Mouse (Mus musculus): ENCODE results near the gene B4galt1.
A peak's percentile ranks its signal among the peaks of the same experiment; 100 is the strongest.
"Not testable (repeated sequence)": the region's sequence is repeated elsewhere in the genome, so short reads cannot be mapped to it uniquely, and the experiment has no call there.

The B4galt1 gene

GRCm38 (mm10) chr4:40818421-40818820 is 35.4 kb downstream of the B4galt1 start:
- no peak for DNase-seq (ENCODE audit: extremely low spot score)

GRCm38 (mm10) chr4:40817936-40818335 is 35.9 kb downstream of the B4galt1 start:
- DNase-seq (ENCODE audit: extremely low spot score), result no peak

DNA sequence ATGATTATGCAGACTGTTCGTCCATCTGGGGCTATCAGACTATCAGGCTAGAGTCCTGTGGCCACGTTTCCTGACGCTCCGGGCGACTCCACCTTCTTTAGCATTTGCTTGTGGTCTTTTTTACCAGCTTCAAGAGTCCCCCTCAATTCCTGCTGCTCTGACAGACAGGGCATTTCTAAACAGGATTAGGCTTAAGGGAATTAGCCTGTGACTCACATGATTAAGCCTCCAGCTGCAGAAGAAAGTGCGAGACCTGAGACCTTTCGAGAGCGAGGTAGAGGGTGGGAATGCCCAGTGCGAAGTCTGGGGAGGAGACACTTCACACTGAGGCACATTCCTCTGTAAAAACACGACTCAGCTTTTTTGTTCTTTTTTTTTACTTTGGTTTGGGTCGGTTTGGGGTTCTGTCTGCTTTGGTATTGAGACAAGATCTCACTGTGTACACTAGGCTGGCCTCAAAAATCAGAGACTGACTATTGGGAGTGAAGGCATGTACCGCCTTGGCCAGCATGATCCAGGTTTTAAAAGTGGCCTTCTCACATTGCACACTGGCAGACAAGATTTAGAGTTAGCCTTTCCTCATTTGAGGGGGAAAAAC is 37.9 kb downstream of the B4galt1 start:
- no peak for DNase-seq (ENCODE audit: extremely low spot score)

GRCm38 (mm10) chr4:40815120-40815519 is 38.7 kb downstream of the B4galt1 start:
- no peak for DNase-seq (ENCODE audit: extremely low spot score)

DNA sequence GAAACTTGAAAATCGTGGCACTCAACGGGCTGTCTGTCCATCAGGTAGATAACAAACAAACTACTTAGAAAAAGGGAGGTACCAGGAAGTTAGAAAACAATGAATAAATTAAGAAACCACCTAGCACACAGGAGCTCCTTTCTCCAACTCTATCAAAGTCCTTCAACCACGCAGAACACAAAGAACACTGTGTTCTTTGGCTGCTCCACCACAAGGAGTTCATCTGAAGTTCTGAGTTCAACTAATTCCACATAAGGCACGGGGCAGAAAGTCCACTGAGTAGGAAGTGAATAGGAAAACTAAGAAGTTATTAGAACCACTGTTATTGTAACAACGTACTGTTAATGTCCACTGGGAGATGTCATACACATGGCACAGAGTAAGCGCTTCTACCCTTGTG is 39.4 kb downstream of the B4galt1 start:
- DNase-seq (ENCODE audit: extremely low spot score), result no peak

- no peak for DNase-seq (ENCODE audit: extremely low spot score)
Observed at GRCm38 (mm10) chr4:40812891-40813290, 40.9 kb downstream of the B4galt1 start.

GRCm38 (mm10) chr4:40810481-40810880 is 43.3 kb downstream of the B4galt1 start:
- no peak for DNase-seq (ENCODE audit: extremely low spot score)

DNA sequence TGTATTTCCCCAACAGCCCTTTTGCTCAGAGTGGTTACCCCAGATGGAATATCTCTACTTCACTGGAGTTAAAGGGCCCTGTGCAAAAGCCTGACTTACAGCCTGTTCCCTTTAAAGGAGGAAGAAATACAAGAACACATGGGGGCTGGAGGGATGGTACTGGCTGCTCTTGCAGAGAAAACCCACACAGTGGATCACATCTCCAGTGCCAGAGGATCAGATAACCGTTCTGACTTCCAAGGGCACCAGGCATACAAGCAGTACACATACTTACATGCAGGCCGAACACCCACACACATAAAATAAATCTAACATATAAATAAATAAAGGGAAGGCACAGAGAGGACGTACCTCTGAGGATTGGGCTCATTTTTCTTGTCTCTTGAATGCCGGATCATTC is 46.4 kb downstream of the B4galt1 start:
- DNase-seq (ENCODE audit: extremely low spot score), result no peak

DNA sequence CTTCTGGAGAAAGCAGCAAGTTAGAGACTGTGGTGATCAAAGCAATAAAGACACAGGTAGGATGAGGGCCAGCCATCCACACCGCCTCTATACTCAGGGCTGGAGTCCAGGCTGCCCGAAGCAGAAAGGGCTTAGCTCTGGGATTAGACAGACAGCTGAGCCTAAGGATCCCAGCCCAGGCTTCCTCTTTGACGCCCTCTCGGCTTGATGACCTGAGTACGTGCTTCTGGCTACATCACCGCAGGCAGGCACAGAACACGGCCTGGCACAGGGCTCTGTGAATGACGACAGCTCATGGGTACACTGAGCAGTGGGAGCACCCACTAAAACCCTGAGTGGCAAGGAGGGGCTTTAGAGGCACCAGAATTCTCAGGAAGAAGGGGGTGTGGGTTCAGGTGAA is 48.4 kb downstream of the B4galt1 start:
- DNase-seq (ENCODE audit: extremely low spot score), result no peak

DNA sequence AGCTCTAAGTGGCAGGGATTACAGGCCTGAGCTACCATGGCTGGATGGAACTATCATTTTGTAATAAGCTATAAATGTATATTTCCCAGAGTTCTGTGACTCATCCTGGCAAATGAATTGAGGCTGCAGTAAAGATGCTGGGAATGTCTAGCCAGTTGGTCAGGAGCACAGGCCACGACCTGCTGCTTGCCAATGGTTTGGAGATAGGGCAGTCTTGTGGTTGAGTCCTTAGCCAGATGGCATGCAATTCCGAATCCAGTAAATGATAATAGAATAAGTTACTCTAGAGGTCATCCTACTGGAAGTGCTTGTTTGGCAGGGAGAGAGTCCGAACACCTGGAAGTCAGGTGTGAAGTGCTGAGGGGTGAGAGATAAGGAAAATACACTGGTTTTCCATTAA is 51.0 kb downstream of the B4galt1 start:
- no peak for DNase-seq (ENCODE audit: extremely low spot score)

DNA sequence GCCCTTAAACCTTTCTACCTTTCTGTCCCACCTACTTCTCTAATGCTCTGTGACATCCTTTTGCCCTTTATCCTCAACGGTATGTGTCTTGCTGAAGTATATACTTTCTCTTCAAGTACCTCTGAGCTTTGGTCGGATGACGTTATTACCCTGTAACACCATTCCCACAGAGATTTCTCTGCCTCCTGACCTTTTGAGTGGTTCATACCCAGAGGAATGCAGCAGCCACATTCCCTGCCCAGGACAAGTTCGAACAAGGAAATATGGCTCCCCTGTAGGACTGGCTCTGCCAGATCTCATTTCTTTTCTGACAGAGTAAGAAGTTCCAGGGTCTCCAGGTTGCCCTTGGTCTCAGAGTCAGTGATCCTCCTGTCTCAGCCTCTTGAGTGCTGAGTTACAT is 51.9 kb downstream of the B4galt1 start:
- no peak for DNase-seq (ENCODE audit: extremely low spot score)

- no peak for DNase-seq (ENCODE audit: extremely low spot score)
Observed at GRCm38 (mm10) chr4:40800873-40801272, 52.9 kb downstream of the B4galt1 start.

DNA sequence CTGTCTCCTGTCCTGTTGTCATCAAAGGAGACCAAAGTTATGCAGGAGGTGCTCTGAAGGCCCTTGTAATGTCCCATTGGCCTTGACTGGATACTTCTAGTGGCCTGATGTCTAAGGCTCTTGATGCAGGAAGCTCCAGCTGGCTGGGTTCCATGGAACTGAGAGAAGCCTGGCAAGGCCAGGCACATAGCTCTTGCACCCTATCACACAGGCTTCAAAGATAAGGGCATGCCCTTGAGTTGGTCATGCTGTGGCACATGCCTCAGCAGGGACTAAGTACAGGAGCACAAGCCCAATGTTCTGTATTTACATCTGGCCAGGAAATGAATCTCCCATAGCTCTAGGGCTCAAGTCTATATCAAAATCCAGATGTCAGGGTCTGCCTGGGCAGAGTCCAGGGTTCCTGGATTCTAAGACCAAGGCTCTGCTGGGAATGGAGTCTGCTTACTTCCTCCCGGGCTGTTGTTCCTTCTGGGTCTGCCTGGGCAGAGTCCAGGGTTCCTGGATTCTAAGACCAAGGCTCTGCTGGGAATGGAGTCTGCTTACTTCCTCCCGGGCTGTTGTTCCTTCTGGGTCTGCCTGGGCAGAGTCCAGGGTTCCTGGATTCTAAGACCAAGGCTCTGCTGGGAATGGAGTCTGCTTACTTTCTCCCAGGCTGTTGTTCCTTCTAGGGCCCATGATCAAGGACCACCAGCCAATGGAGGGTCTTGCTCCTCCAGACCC is 54.8 kb downstream of the B4galt1 start:
- not testable (repeated sequence) for DNase-seq (ENCODE audit: extremely low spot score)

GRCm38 (mm10) chr4:40795761-40796160 is 58.0 kb downstream of the B4galt1 start:
- DNase-seq (ENCODE audit: extremely low spot score), result no peak

DNA sequence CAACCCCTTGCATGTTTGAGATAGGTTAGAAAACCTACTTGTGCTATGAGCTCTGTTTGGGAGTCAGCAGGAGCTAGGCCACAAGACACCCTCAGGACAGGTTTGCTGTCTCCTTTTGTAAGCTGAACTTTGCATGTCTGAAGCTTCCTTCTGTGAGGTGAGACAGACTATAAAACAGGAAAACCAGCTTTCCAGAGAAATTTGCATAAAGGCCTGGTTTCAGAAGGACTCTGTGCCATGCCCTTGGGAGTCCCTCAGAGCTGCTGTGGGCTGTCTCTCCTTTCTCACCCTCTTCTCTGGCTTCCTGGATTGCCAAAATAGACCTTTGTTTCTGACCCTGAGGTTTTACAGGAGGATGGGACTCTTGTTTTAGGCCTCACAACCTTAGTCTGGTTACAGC is 59.5 kb downstream of the B4galt1 start:
- no peak for DNase-seq (ENCODE audit: extremely low spot score)

DNA sequence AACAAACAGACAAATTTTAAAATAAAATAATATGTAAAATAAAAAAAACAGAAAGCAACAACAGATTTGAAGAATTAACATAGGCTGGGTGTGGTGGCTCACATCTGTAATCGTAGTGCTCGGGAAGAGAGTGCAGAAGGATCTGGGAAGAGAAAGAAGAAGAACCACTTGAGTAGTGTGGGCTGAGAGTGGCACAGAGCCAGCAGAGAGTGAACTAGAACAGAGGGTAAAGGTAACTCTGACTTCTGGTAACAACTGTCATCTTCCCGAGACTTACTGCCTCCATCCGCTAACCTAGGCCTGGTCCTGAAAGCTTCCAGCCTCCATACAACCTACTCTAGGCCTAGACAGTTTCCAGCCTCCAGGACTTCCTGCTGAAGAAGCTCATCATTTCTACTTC is 62.6 kb downstream of the B4galt1 start:
- no peak for DNase-seq (ENCODE audit: extremely low spot score)

- DNase-seq (ENCODE audit: extremely low spot score), result no peak
Observed at GRCm38 (mm10) chr4:40786578-40786977, 67.2 kb downstream of the B4galt1 start.

DNA sequence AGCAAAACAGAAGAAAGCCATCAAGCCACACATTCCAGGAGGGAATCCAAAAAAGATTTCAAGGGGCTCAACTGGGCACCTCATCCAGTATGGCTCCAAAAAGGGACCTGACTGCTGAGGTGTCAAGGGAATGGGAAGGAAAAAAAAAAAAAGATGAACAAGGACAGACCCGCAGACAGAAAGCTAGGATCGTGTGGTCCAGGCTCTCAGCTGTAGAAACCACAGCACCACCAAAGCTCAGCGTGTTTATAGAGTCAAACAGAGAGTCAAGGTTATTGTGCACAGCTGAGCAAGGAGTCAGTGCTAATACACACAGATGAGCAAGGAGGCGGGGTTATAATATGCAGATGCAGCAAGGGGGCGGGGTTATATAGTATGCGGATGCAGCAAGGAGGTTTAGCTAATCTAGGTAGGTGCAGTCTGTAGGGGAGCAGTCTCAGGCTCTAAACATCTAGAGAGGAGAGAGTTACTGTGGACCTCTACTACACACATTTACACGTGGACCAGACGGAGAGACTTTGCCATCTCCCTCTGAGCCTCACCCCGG is 68.1 kb downstream of the B4galt1 start:
- no peak for DNase-seq (ENCODE audit: extremely low spot score)

GRCm38 (mm10) chr4:40784556-40785169 is 69.1 kb downstream of the B4galt1 start:
- no peak for DNase-seq (ENCODE audit: extremely low spot score)

DNA sequence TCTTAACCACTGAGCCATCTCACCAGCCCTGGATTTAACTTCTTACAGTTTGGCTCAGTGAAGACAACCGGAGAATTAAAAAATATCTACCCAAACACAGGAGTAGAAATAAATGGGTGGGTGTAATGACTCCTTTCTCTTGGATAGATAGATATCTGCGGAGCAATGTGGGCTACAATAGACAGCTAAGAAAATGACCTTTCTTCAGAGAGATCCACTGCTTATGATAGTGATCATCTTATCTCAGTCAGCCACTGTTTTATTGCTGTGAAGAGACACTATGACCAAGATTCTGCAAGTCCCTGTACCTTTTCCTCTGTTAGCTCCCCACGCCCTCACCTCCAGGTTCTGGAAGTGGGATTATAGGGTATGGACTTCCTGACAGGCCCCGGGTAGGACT is 70.8 kb downstream of the B4galt1 start:
- no peak for DNase-seq (ENCODE audit: extremely low spot score)

DNA sequence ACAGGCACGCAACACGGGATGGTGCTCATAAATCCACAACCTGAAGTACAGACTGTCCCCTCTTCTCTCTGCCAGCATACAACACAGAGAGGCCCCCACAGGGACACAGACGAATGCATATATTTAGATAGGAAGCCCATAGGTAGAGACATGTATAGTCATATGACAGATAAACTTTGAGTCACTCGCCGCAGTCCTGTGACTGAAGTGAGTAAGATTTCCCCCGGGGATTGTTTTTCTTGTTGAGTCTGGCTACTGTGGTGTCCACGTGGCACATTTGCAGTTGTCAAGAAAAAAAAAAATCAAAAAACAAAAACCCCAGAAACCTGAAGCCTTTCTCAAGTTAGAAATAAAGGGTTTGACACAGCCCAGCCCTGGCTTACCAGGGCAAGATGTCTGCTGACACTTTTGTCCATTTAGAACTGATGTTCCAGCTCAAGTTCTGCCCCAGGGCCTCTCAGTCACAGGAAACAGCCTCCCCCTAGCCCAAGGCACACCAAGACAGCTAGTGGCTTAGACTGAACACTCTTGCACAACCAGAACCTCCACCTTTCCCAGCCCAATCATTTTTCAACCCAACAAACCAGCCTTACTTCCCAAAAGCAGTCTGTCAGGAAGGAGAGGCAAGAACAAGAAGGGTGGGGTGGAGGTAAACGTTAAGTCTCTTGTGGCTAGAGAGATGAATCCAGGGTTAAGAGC is 71.9 kb downstream of the B4galt1 start:
- DNase-seq (ENCODE audit: extremely low spot score), result no peak

DNA sequence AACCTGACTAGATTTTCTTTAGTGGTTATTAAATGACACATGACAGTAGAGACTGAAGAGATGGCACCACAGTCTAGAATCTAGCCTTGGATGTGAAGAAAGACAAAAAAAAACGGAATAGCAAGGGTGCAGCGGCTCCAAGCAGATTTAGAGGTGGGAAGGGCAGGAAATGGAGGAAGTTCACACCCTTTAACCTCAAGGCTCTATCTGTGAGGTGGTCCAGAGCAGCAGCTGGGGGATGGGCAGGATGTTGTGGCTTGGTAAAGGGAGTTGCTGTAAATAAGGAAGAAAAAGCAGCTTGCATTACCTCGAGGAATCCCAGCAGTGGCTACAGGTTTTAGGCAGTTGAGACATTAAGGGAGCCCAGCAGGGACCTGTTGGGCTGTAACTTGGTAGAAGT is 72.7 kb downstream of the B4galt1 start:
- peak; percentile 39 for DNase-seq (ENCODE audit: extremely low spot score)

Data from embryo, embryonic 9.5 days (tissue).